Mouse (Mus musculus) hindbrain, embryonic 12.5 days (tissue): ENCODE data around the gene Sox10. TPM values are rescaled to one million over a fixed set of nuclear protein-coding genes. Genes with fewer than 3 reads are reported as not detected.

Experiments
- ATAC-seq: fragments of 200-750 bp; cut with Nextera tagmentation; 2 replicates; pipeline ENCODE4 v1.8.0; 2017; ENCODE audit warnings: moderate TSS enrichment; ENCODE audit not compliant: low FRiP score
- H3K27ac ChIP-seq: fragments of 300-500 bp; sonication (generic); 2 replicates; pipeline ENCODE4 v1.5.1; 2016; ENCODE audit warnings: mild to moderate bottlenecking
- H3K27me3 ChIP-seq: fragments of 300-500 bp; sonication (generic); 2 replicates; pipeline ENCODE4 v1.6.1; 2016; ENCODE audit warnings: mild to moderate bottlenecking
- H3K36me3 ChIP-seq: fragments of 300-500 bp; sonication (generic); 2 replicates; pipeline ENCODE4 v1.6.1; 2016; ENCODE audit warnings: mild to moderate bottlenecking
- H3K4me1 ChIP-seq: fragments of 300-500 bp; sonication (generic); 2 replicates; pipeline ENCODE4 v1.6.1; 2016
- H3K4me2 ChIP-seq: fragments of 300-500 bp; sonication (generic); replicated peaks from 2 replicates; pipeline ENCODE4 v1.6.1; 2016; ENCODE audit warnings: mild to moderate bottlenecking
- H3K4me3 ChIP-seq: fragments of 300-500 bp; sonication (generic); 2 replicates; pipeline ENCODE4 v1.5.1; 2016; ENCODE audit warnings: mild to moderate bottlenecking
- H3K9ac ChIP-seq: fragments of 300-500 bp; sonication (generic); 2 replicates; pipeline ENCODE4 v1.6.1; 2016; ENCODE audit warnings: mild to moderate bottlenecking, moderate library complexity
- H3K9me3 ChIP-seq: fragments of 300-500 bp; sonication (generic); replicated peaks from 2 replicates; pipeline ENCODE4 v1.6.1; 2016; ENCODE audit warnings: mild to moderate bottlenecking
- WGBS: fragments of 180-500 bp; shearing (Covaris S2); methylation state at CpG from one replicate; pipeline ENCODE4 v1.1.7; 2016; 5-methylcytosine and 5-hydroxymethylcytosine counted together
- polyA plus RNA-seq: library from polyadenylated mRNA; unstranded; fragments of >200 nt; fragmentation: Nextera tagmentation; extraction: Ambion mirVana; gene quantifications from 2 replicates; pipeline ENCODE4 v1.2.1, GENCODE M21; 2016

Gene Sox10
- polyA plus RNA-seq, 1 experiment from 2014 or later = 19.5 TPM

DNA sequence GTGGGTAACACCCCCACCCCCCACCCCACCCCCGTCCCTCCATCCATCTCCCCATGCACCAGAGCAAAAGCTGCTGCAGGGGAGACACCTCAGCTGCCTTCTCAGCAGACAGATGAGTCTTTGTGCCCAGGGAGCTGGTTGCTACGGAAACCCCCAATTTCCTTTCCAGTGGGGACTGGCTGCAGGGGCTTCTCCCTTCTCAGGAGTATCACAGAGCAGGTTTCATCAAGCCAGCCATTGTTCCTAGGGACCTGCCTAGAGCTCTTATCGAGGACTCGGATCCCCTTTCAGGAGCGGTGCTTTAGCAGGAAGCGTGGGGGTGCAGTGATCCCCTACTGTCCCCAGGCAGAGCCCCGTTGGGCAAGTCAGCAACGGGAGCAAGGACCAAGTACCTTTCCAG, 13.2 kb downstream of the Sox10 start:
- no peak overlapping the region for H3K4me3 ChIP-seq
- WGBS = 37% methylated on average over 8 of the region's 8 CpGs
- H3K9ac ChIP-seq = peak overlapping the region; percentile 18
- H3K9me3 ChIP-seq = no peaks in the 10 kb centered on the region
- peaks cover 39% of the 10 kb centered on the region for H3K36me3 ChIP-seq
- peak overlapping the region; percentile 8; the same call in 1 of the 2 replicates for H3K4me2 ChIP-seq
- peaks cover 33% of the 10 kb centered on the region for H3K4me1 ChIP-seq
- H3K27ac ChIP-seq = peak overlapping the region; percentile 94
- peak; percentile 26 for ATAC-seq
- H3K27me3 ChIP-seq = no peaks in the 10 kb centered on the region

DNA sequence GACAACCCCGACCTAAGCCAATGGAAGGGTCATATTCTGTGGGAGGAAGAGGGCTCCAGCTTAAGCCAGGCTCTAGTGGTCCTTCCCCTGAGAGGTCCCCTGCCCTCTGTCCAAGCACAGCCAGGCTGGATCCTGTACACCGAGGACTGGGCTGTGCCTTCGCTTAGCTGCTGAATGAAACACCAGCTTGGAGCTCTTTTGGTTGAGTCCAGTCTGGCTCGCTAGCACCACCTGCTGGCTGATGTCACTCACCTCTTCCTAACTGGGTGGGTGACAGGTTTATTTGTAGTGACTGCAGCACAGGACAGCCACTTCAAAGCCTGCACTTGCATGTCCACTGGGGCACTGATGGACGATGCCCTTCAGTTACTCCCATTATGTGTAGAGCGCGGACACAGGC, 16.5 kb downstream of the Sox10 start:
- no peak overlapping the region for H3K9ac ChIP-seq
- H3K36me3 ChIP-seq = peaks cover 71% of the 10 kb centered on the region
- H3K4me3 ChIP-seq = no peak overlapping the region
- H3K27me3 ChIP-seq = no peaks in the 10 kb centered on the region
- WGBS = 54% methylated on average over 7 of the region's 7 CpGs
- H3K4me1 ChIP-seq = peaks cover 24% of the 10 kb centered on the region
- H3K9me3 ChIP-seq = no peaks in the 10 kb centered on the region
- no peak overlapping the region for H3K4me2 ChIP-seq
- no peak for ATAC-seq
- H3K27ac ChIP-seq = no peak overlapping the region

DNA sequence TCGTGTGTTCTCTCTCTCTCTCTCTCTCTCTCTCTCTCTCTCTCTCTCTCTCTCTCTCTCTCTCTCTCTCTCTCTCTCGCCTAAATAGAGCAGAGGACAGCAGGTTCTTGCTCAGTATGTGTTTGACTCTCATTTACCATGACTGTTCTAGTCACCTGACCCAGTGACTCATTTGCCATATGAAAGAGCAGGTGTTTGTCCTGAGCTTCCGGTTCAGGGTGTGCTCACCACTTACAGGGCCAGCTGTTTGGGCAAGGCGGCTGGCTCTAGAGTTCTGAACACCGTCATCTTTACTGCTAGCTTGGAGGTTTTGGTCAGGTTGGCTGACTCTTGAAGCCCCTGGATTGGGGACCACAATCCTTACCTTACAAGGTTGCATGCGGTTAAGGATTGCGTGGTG, 19.5 kb downstream of the Sox10 start:
- Histone ChIP-seq H3K27me3 (no peaks in the 10 kb centered on the region), H3K36me3 (peaks cover 59% of the 10 kb centered on the region), H3K9me3 (no peaks in the 10 kb centered on the region), H3K27ac (no peak overlapping the region), H3K4me3 (no peak overlapping the region), H3K4me1 (peaks cover 15% of the 10 kb centered on the region), H3K9ac (no peak overlapping the region), H3K4me2 (no peak overlapping the region)
- 91% methylated on average over 7 of the region's 7 CpGs for WGBS
- no peak for ATAC-seq

DNA sequence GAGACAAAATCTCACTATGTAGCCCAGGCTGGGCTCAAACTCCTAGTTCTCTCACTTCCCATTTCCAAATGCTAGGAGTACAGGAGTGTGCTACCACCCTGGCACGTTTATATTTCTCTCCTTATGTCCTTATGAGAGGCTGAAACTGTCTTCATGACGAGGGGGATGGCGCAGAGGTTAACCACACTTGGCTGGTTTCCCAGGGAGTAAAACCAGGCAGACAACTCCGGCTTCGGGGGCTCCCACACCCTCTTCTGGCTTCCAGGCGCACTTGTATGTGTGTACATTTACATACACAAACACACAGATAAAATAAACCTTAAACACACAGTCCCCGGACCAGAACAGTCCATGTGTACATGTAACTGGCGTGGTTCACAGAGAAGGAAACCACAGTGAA, 21.0 kb downstream of the Sox10 start:
- Histone ChIP-seq H3K36me3 (peaks cover 48% of the 10 kb centered on the region), H3K4me2 (no peak overlapping the region), H3K27me3 (no peaks in the 10 kb centered on the region; the same call in 1 of the 2 replicates), H3K9me3 (no peaks in the 10 kb centered on the region), H3K27ac (no peak overlapping the region), H3K9ac (no peak overlapping the region), H3K4me3 (no peak overlapping the region), H3K4me1 (peaks cover 19% of the 10 kb centered on the region)
- no peak for ATAC-seq
- 91% methylated on average over 8 of the region's 8 CpGs for WGBS

GRCm38 (mm10) chr15:79143316-79143715, 21.7 kb downstream of the Sox10 start:
- Histone ChIP-seq H3K4me2 (no peak overlapping the region), H3K9ac (no peak overlapping the region), H3K4me1 (peaks cover 19% of the 10 kb centered on the region), H3K36me3 (peaks cover 45% of the 10 kb centered on the region), H3K27ac (no peak overlapping the region), H3K9me3 (no peaks in the 10 kb centered on the region), H3K4me3 (no peak overlapping the region), H3K27me3 (no peaks in the 10 kb centered on the region; the same call in 1 of the 2 replicates)
- ATAC-seq = no peak
- 86% methylated on average over 12 of the region's 12 CpGs for WGBS

DNA sequence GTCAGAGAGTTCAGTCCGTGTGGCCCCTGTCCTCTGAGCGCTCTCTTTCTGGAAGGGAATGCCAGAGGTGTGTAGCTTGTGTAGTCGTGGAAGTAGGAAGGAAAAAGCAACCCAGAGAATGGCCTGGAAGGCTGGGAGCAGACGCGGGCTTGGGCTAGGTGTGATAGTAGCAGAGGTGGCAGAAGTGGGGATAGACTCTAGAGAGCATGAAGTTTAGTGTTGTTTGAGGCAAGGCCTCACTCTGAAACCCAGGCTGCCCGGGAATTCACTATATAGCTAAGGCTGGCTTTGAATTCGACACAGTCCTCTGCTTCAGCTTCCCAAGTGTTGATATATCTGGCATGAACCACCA, 23.5 kb downstream of the Sox10 start:
- Histone ChIP-seq H3K4me1 (peaks cover 19% of the 10 kb centered on the region), H3K9me3 (no peaks in the 10 kb centered on the region), H3K9ac (peak overlapping the region; percentile 77), H3K4me3 (peak overlapping the region; percentile 58), H3K4me2 (peak overlapping the region; percentile 94), H3K36me3 (peaks cover 31% of the 10 kb centered on the region), H3K27me3 (no peaks in the 10 kb centered on the region; the same call in 1 of the 2 replicates), H3K27ac (no peak overlapping the region)
- ATAC-seq = peak; percentile 64; the same call in 1 of the 2 replicates
- WGBS = 2% methylated on average over 7 of the region's 7 CpGs

- Histone ChIP-seq H3K36me3 (peaks cover 25% of the 10 kb centered on the region), H3K27ac (no peak within 1 kb of the TSS), H3K9me3 (no peaks in the 10 kb centered on the region), H3K4me1 (peaks cover 19% of the 10 kb centered on the region), H3K4me3 (peak within 1 kb of the TSS; percentile 58), H3K4me2 (peak within 1 kb of the TSS; percentile 94), H3K27me3 (no peaks in the 10 kb centered on the region; the same call in 1 of the 2 replicates), H3K9ac (peak within 1 kb of the TSS; percentile 77)
- ATAC-seq = peak; percentile 91
- WGBS = under 1% methylated on average over 57 of the region's 57 CpGs
Observed at GRCm38 (mm10) chr15:79140866-79141565, 24.0 kb downstream of the Sox10 start, which contains the start of the genes Polr2f and 1700088E04Rik. TSS of gene Polr2f (plus strand) at chr15:79141009. TSS of gene 1700088E04Rik (minus strand) at chr15:79141253.

GRCm38 (mm10) chr15:79139640-79140039, 25.4 kb downstream of the Sox10 start:
- Histone ChIP-seq H3K27ac (no peak overlapping the region), H3K4me2 (no peak overlapping the region), H3K27me3 (no peaks in the 10 kb centered on the region; the same call in 1 of the 2 replicates), H3K36me3 (peaks cover 15% of the 10 kb centered on the region), H3K4me3 (no peak overlapping the region), H3K9me3 (no peaks in the 10 kb centered on the region), H3K4me1 (peaks cover 19% of the 10 kb centered on the region), H3K9ac (no peak overlapping the region)
- ATAC-seq = no peak
- WGBS = 63% methylated on average over 10 of the region's 10 CpGs

- Histone ChIP-seq H3K9me3 (no peaks in the 10 kb centered on the region), H3K36me3 (peaks cover 31% of the 10 kb centered on the region), H3K27ac (no peak overlapping the region), H3K27me3 (no peaks in the 10 kb centered on the region; the same call in 1 of the 2 replicates), H3K4me2 (no peak overlapping the region), H3K4me1 (peaks cover 7% of the 10 kb centered on the region), H3K4me3 (no peak overlapping the region), H3K9ac (no peak overlapping the region)
- no peak for ATAC-seq
- 68% methylated on average over 11 of the region's 11 CpGs for WGBS
Observed at GRCm38 (mm10) chr15:79135783-79136575, 29.1 kb downstream of the Sox10 start.

GRCm38 (mm10) chr15:79135332-79135731, 29.7 kb downstream of the Sox10 start:
- Histone ChIP-seq H3K4me1 (peaks cover 2% of the 10 kb centered on the region), H3K27me3 (no peaks in the 10 kb centered on the region; the same call in 1 of the 2 replicates), H3K36me3 (peaks cover 38% of the 10 kb centered on the region), H3K4me2 (no peak overlapping the region), H3K9me3 (no peaks in the 10 kb centered on the region), H3K27ac (no peak overlapping the region), H3K9ac (no peak overlapping the region), H3K4me3 (no peak overlapping the region)
- no peak for ATAC-seq
- WGBS = 84% methylated on average over 9 of the region's 9 CpGs

GRCm38 (mm10) chr15:79134496-79135270, 30.4 kb downstream of the Sox10 start:
- Histone ChIP-seq H3K36me3 (peaks cover 44% of the 10 kb centered on the region), H3K4me2 (no peak overlapping the region), H3K9me3 (no peaks in the 10 kb centered on the region), H3K4me1 (no peaks in the 10 kb centered on the region), H3K27me3 (no peaks in the 10 kb centered on the region), H3K9ac (no peak overlapping the region), H3K4me3 (no peak overlapping the region), H3K27ac (no peak overlapping the region)
- no peak for ATAC-seq
- 88% methylated on average over 9 of the region's 9 CpGs for WGBS

GRCm38 (mm10) chr15:79133191-79133661, 31.8 kb downstream of the Sox10 start:
- Histone ChIP-seq H3K9ac (no peak overlapping the region; the same call in 1 of the 2 replicates), H3K27ac (no peak overlapping the region), H3K4me1 (no peaks in the 10 kb centered on the region), H3K4me3 (no peak overlapping the region), H3K4me2 (no peak overlapping the region), H3K9me3 (0 out of 2 replicates have a peak, but pooled peaks cover 3% of the 10 kb centered on the region), H3K36me3 (peaks cover 57% of the 10 kb centered on the region), H3K27me3 (no peaks in the 10 kb centered on the region)
- WGBS = 81% methylated on average over 6 of the region's 6 CpGs
- ATAC-seq = no peak
